Mouse (Mus musculus) central nervous system, embryonic 11.5 days (tissue): Measurements from ENCODE around the gene Clec4e. TPM values are rescaled to one million over a fixed set of nuclear protein-coding genes. Genes with fewer than 3 reads are reported as not detected.

Experiments used
- polyA plus RNA-seq: library from polyadenylated mRNA; depleted of rRNA; stranded (reverse); fragments of >200 nt; gene quantifications from 2 replicates; pipeline ENCODE4 v1.2.3, GENCODE M21; 2012; rRNA removed

Clec4e gene
- polyA plus RNA-seq = 0.02 and 0.04 TPM in 2 replicates

GRCm38 (mm10) chr6:123289753-123290152, at the start of gene Clec4e:
Gene Clec4e, minus strand, starts transcription at chr6:123289870.

GRCm38 (mm10) chr6:123308033-123308432, 18.4 kb upstream of the Clec4e start, which contains the start of gene Vmn2r19:
Gene Vmn2r19, plus strand, starts transcription at chr6:123308333.

DNA sequence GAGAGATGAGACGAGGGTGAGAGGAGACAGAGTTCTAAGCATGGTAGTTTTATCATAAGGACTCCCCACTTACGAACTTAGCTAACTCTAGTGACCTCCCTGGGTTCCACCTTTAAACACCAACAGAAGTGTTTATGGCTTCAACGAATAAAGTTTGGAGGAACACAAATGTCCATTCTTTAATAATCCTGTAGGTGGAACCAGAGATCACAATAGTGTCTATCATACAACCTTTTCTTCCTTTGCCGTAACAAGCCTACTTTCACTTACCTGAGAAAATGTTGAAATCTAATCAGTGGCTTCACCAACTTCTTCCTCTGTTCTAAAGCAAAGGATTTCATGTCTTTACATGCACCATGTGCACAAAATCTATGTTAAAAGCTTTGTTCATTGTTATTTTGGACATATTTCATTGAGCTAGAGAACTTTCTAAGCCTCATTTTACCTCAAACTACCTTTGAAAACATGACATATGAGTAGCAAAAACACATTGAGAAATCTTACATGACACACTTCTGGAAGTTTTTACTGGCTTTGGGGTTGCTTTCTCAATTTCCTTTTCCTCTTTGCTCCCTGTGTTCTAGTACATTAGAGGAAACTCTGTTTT, 28.0 kb downstream of the Clec4e start, which contains the start of gene Clec4d:
TSS of gene Clec4d (plus strand) at position 557 of the 607 bp plus-strand sequence.

Other genes starting within 250 kb of the Clec4e start
- gene Clec4b1, start 239.9 kb downstream of the Clec4e start, polyA plus RNA-seq = not detected in 2 replicates
- gene Clec4a2, start 183.4 kb downstream of the Clec4e start, polyA plus RNA-seq = 0.98 and 1.2 TPM in 2 replicates
- not detected in 2 replicates for gene Clec4b2, start 117.0 kb downstream of the Clec4e start, polyA plus RNA-seq
- 0.45 and 0.98 TPM in 2 replicates for gene Clec4n, start 60.0 kb downstream of the Clec4e start, polyA plus RNA-seq
- 0.05 and 0.10 TPM in 2 replicates for gene Clec4d, start 27.8 kb downstream of the Clec4e start, polyA plus RNA-seq
- gene Vmn2r19, start 18.5 kb upstream of the Clec4e start, polyA plus RNA-seq = not detected in 2 replicates
- gene Vmn2r20, start 128.2 kb upstream of the Clec4e start, polyA plus RNA-seq = not detected in 2 replicates
- not detected in 2 replicates for gene Vmn2r21, start 243.5 kb upstream of the Clec4e start, polyA plus RNA-seq